Mouse (Mus musculus) megakaryocyte, embryonic 14.5 days (primary cell): ENCODE results near the gene Gm17455.

ENCODE experiments used
- FLI1 ChIP-seq: IDR thresholded peaks from 2 replicates; pipeline ENCODE4 v1.6.1; 2012; ENCODE audit warnings: low read length, inconsistent platforms, mixed read lengths
- GATA1 ChIP-seq: IDR thresholded peaks from 3 replicates; pipeline ENCODE4 v1.6.1; 2012; ENCODE audit warnings: mixed read lengths, low read length, inconsistent platforms, borderline replicate concordance

GRCm38 (mm10) chr10:60398051-60398814 lies 1.3 kb upstream of the Gm17455 start:
- TF ChIP-seq GATA1 = no peak
- TF ChIP-seq FLI1 = no peak
